Mouse (Mus musculus) gastrocnemius, postnatal 10 days (tissue): Measurements from ENCODE around the gene Pfkfb3. TPM values are rescaled to one million over a fixed set of nuclear protein-coding genes. Genes with fewer than 3 reads are reported as not detected.

Experiments used
- DNase-seq: peaks from one replicate; pipeline ENCODE4 v3.0.0; 2021; ENCODE audit warnings: mixed read lengths
- total RNA-seq, 2 experiments: library from RNA; stranded (reverse); gene quantifications; 2 replicates each; pipeline ENCODE4 v1.2.3; 2021

The Pfkfb3 gene
- total RNA-seq, 2 experiments from 2014 or later: 19.3 to 21.5 TPM

DNA sequence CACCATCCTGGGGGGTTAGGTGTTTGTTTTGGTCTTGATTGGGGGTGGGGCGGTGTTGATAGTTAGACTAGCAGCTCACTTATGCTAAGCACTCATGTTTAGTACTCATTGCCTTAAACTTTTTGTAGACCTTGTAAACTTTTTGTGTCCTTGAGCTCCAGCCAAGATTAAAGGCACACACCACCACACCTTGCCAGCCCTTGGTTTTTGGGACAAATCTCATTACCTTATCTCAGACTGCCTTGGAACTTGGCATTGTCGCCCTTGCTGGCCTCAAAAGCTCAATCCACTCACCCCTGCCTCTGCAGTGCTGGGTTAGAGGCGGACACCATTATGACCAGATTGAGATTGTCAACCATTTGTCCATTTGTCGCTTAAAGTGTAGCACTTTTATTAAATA is 125.3 kb downstream of the Pfkfb3 start:
- no peak for DNase-seq

DNA sequence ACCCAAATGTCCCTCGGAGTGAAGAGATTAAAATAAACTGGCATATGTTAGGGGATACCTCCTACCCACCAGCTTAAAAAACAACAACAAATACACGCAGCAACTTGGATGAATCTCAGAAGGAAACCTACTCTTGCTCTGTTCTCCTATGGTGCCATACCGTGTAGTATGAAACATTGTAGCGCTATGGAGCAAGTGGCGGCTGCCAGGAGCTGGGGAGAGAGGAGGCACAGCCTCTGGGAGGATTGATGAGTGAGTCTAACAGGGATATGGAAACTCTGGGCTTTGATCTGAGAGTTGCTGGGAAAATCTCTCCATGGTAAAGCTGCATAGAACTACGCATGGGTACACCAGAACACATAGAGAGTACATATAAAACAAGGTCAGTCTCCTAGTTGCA is 126.3 kb downstream of the Pfkfb3 start:
- no peak for DNase-seq

DNA sequence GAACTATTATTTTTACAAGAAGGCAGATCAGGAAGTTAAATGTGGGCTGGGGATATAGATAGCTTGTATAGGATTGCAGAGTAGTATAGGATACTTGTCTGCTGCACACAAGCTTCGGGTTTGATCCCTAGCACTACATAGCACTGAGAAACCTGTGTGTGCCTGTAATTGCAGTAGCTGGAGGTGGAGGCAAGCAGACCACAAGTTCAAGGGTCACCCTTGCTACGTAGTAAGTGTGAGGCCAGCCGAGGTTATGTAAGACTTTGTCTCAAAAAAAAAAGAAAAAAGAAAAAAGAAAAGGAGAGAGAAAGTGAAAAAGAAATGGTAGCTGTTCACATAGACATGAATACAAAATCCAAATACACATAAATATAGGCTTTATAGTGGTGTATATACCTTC is 127.5 kb downstream of the Pfkfb3 start:
- DNase-seq: no peak

DNA sequence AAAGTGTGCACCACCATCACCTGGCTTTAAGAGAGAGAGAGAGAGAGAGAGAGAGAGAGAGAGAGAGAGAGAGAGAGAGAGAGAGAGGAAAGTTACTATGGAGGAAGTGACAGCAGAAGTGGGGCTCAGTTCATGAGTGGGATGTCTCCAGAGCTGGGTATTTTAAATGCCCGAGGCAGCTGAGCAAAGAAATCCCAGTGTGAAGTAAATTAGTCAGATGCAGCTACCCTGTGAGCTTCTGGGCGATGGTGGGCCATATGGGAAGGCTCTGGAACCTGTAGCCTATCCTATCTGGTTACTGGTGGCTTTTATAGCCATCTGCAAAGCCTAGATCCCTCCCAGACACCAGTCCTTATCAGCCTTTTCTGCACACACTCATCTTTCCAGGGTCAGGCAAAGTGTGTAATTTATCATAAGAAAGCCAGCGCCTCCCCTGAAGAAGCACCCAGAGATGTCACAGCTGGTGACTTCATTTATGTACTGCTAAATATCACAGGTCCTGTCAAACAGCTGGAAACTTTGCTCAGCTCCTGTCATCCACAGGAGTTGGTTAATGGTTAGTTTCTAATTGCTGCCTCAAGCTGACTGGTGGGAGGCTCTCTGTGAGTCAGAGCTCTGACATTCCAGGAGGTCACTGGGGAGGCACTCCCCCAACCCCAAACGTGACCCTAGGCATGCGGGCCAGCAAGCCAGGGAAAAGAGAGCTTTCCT is 128.3 kb downstream of the Pfkfb3 start:
- peak; percentile 36 for DNase-seq

DNA sequence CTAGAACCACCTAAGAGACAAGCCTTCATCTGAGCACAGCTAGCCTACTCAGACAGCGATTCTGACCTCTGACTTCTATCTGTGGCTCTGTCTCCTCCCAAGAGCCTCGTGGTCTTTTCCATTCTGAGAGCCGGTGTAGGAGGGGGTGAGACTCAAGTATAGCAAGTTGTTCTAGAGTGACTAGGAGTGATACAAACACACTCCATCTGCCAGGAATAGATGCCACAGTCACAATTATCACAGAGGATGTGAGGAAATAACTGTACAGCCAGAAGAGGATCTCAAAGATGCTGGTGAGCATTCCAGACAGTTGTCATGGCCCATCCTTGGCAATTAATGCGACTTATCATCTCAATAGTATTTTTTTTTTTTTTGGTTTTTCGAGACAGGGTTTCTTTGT is 129.6 kb downstream of the Pfkfb3 start:
- no peak for DNase-seq

DNA sequence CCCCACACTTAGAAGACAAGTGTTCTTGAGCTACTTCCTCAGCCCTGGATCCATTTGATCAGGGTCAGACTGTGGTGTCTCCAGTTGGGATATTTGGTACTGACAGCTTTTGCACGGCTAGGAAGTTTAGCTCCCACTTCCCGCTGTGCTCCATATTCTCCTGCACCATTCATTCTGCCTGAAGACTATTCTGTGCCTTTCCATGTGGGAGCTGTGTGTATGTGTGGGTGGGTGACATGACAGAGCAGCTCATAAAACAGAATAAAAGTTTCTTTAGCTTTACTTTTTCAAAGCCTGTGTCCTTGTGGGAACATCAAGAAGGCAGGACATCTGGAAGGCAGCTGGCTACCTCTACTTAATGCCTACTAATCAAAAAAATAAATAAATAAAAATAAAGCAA is 130.5 kb downstream of the Pfkfb3 start:
- no peak for DNase-seq

DNA sequence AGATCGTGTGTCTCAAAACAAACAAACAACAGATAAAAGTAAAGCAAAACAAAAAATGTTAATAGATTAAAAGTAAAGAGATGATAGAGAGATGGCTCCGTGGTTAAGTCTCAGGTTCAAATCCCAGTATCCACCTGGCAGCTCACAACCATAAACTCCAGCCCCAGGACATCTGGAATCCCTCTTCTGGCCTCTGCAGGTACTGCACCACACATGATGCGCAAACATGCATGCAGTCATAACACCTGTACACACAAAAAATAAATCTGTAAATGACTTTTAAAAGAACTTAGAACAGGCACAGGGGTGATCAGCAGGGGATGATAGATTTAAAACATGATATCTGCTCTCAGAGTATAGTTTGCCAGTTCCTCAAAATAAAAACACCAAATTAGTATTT is 131.5 kb downstream of the Pfkfb3 start:
- DNase-seq: no peak

Other genes starting within 250 kb of the Pfkfb3 start
- gene Rbm17, start 50.1 kb upstream of the Pfkfb3 start, total RNA-seq: 10 to 100 TPM; 63.3 to 69.8 TPM
- gene Gm17490, start 72.2 kb upstream of the Pfkfb3 start, total RNA-seq: not detected
- gene Il2ra, start 88.7 kb upstream of the Pfkfb3 start, total RNA-seq: under 1 TPM; 0.14 to 0.16 TPM
- gene Il15ra, start 151.2 kb upstream of the Pfkfb3 start, total RNA-seq: 10 to 100 TPM; 12.9 to 15.4 TPM
- 10 to 100 TPM; 37.3 to 44.7 TPM for gene Fbh1, start 223.5 kb upstream of the Pfkfb3 start, total RNA-seq
- gene Ankrd16, start 223.8 kb upstream of the Pfkfb3 start, total RNA-seq: 10 to 100 TPM; 25.8 to 34.0 TPM